Mouse (Mus musculus): ENCODE data around the gene Txndc8.
A peak's percentile ranks its signal among the peaks of the same experiment; 100 is the strongest.

The Txndc8 gene

GRCm38 (mm10) chr4:57956029-57956960, 52.6 kb downstream of the Txndc8 start, which contains the start of gene Txn1:
TSS of gene Txn1 (minus strand) at chr4:57956411.
- ATAC-seq (ENCODE audit: low TSS enrichment) = peak; percentile 91

GRCm38 (mm10) chr4:57955544-57955958, 53.4 kb downstream of the Txndc8 start:
- ATAC-seq (ENCODE audit: low TSS enrichment) = peak; percentile 56

- no peak for ATAC-seq (ENCODE audit: low TSS enrichment)
Observed at GRCm38 (mm10) chr4:57954991-57955390, 53.9 kb downstream of the Txndc8 start.

DNA sequence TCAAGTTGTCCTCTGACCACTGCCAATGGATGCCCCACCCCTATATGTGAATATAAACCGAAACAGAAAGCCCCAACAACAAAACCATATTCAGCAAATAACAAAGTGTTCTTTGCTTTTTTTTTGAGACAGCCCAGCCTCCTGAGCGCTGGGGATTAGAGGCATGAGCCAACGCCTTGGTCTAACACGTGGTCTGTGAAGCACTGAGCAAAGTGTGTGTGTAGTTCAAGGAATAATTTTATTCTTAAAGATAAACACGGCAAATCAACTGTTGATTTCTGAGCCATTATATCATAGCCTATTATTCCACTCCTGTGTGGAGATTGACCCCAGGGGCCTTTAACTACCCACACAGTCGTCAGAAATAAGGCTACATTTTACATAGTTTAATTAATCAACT, 54.3 kb downstream of the Txndc8 start:
- ATAC-seq (ENCODE audit: low TSS enrichment) = no peak

- no peak for ATAC-seq (ENCODE audit: low TSS enrichment)
Observed at GRCm38 (mm10) chr4:57953796-57954195, 55.1 kb downstream of the Txndc8 start.

DNA sequence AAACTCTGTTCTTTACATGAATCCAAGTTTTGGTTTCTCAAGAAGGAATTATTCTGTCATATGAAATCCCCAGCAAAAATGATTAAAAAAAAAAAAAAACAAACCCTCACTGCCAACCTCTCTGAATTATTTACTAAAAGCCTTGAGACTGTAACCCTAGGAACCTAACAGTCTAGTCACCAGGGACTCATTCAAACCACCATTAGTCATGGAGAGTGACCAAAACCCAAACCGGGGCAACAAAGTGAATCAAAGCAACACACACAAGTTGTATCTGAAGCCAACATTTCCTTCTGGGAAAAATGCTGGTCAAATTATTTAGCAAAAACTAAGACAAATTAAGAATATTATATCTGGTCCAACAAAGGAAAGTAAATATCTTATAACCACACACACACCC, 56.0 kb downstream of the Txndc8 start:
- ATAC-seq (ENCODE audit: low TSS enrichment) = no peak

- ATAC-seq (ENCODE audit: low TSS enrichment) = no peak
Observed at GRCm38 (mm10) chr4:57952416-57952815, 56.5 kb downstream of the Txndc8 start.

- ATAC-seq (ENCODE audit: low TSS enrichment) = no peak
Observed at GRCm38 (mm10) chr4:57949866-57950265, 59.1 kb downstream of the Txndc8 start.

DNA sequence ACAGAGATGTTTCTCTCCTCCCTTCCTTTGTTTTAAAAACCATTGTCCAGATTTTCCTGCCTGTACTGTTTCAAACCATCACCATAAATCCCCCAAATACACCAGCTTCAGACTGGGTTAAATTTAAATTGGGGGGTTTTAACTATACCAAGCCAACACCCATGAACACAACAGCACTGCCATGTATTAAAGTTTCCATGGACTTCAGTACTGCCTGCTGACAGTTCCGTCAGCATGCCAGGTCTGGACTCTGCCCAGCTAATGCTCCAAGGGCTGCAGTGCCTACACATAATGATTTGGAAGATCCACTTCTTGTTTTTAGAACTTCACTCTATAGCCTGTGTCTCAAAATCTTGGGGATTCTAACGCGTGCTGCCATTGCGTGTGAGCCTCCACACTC, 61.4 kb downstream of the Txndc8 start:
- no peak for ATAC-seq (ENCODE audit: low TSS enrichment)

DNA sequence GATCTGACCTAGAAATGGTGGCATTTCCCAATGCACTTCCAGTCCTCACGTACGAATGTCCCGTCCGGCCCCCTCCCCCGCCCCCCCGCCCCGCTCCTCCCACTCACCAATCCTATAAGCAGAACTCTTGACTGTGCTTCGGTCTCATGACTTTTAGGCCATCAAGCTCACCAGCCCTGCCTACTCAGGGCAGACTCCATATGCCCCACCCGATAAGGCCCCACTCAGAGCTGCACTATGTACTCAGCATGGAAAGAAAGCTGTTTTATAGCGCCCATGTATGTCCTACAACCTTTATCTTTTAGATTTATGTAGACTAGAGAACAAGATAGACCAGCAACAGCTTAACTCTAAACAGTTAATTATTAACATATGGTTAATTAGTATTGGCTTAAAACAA, 61.9 kb downstream of the Txndc8 start:
- no peak for ATAC-seq (ENCODE audit: low TSS enrichment)

DNA sequence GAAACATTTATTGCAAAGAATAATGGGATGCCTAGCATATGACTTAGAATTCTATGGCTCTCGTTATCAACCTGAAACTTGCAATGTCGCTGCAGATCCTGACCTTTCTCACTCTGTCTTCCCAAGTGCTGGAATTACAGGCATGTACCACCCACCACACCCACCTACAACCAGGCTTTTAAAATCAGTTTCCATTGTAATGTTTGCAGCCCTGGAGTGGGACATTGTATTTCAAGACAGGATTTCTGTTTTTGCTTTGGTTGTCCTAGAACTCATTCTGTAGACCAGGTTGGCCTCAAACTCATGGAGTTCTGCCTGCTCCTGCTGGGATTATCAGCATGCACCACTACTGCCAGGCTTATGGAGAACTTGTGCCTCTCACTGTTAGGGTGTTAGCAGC, 66.0 kb downstream of the Txndc8 start:
- no peak for ATAC-seq (ENCODE audit: low TSS enrichment)

DNA sequence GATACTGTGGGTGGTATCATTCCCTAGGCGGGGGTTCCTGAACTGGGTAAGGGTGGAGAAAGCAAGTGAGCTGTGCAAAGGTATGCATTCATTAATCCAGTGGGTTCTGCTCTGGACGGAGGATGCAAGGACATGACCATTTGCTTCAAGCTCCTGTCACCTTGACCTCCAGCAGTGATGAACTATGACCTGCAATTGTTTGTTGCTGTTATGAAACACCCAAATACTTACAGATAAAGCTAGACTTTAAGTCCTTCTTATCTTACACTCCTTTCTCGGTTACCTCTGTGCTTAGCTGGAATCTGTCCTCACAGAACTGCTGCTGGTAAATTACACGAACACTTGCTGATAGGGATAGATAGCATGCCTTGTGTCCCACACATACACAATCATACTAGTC, 68.3 kb downstream of the Txndc8 start:
- no peak for ATAC-seq (ENCODE audit: low TSS enrichment)

DNA sequence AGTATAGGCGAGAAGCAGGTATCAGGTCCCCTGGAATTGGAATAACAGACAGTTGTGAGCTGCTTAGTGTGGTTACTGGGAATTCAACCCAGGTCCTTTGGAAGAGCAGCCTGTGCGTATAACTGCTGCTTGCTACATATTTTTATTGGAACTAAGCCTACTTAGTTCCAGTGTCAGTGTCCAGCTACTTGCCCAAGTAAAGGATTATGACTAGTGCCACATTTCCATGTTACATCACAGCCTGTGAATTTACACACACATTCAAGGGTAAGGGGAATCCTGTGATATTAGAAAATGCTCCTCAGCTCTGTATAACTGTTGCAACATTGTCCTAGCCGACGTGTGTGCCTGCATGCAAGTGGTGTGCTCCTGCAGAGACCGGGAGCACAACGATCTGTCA, 71.6 kb downstream of the Txndc8 start:
- ATAC-seq (ENCODE audit: low TSS enrichment) = no peak

GRCm38 (mm10) chr4:57934181-57934580, 74.7 kb downstream of the Txndc8 start:
- no peak for ATAC-seq (ENCODE audit: low TSS enrichment)
